Mouse (Mus musculus) intestine, postnatal 0 days (tissue): Measurements from ENCODE around the gene Cabin1. TPM values are rescaled to one million over a fixed set of nuclear protein-coding genes. Genes with fewer than 3 reads are reported as not detected.
A peak's percentile ranks its signal among the peaks of the same experiment; 100 is the strongest.

Experiments
- ATAC-seq: fragments of 200-750 bp; cut with Nextera tagmentation; 2 replicates; pipeline ENCODE4 v1.8.0; 2017; ENCODE audit warnings: mild to moderate bottlenecking, moderate TSS enrichment, moderate library complexity
- H3K27ac ChIP-seq: fragments of 300-500 bp; sonication (generic); 2 replicates; pipeline ENCODE4 v1.5.1; 2014; ENCODE audit warnings: mild to moderate bottlenecking, low read depth, low read length, moderate library complexity
- H3K27me3 ChIP-seq: fragments of 300-500 bp; sonication (generic); replicated peaks from 2 replicates; pipeline ENCODE4 v1.6.1; 2014; ENCODE audit warnings: low read length, mixed read lengths; ENCODE audit not compliant: control insufficient read depth, insufficient read depth
- H3K36me3 ChIP-seq: fragments of 300-500 bp; sonication (generic); 2 replicates; pipeline ENCODE4 v1.6.1; 2014; ENCODE audit warnings: mild to moderate bottlenecking, moderate library complexity; ENCODE audit not compliant: control insufficient read depth, insufficient read depth
- H3K4me1 ChIP-seq: fragments of 300-500 bp; sonication (generic); replicated peaks from 2 replicates; pipeline ENCODE4 v1.6.1; 2014; ENCODE audit warnings: antibody characterized with exemption, low read length, mixed read lengths; ENCODE audit not compliant: control insufficient read depth, insufficient read depth
- H3K4me2 ChIP-seq: fragments of 300-500 bp; sonication (generic); replicated peaks from 2 replicates; pipeline ENCODE4 v1.6.1; 2014; ENCODE audit warnings: low read depth, mild to moderate bottlenecking, moderate library complexity
- H3K4me3 ChIP-seq: fragments of 300-500 bp; sonication (generic); 2 replicates; pipeline ENCODE4 v1.5.1; 2014; ENCODE audit warnings: low read depth, low read length
- H3K9ac ChIP-seq: fragments of 300-500 bp; sonication (generic); 2 replicates; pipeline ENCODE4 v1.6.1; 2014; ENCODE audit warnings: mild to moderate bottlenecking, low read depth, low read length
- H3K9me3 ChIP-seq: fragments of 300-500 bp; sonication (generic); 2 replicates; pipeline ENCODE4 v1.6.1; 2016; ENCODE audit warnings: mixed run types; ENCODE audit not compliant: control insufficient read depth
- CTCF ChIP-seq: sonication (generic); IDR thresholded peaks from 2 replicates; pipeline ENCODE4 v1.5.1; 2016; ENCODE audit warnings: low read depth, mild to moderate bottlenecking, control low read depth, antibody characterized with exemption, moderate library complexity
- WGBS: fragments of 180-500 bp; shearing (Covaris S2); extraction: QIAGEN DNeasy Blood & Tissue Kit; methylation state at CpG from one replicate; pipeline ENCODE4 v1.1.7; 2014; 5-methylcytosine and 5-hydroxymethylcytosine counted together
- polyA plus RNA-seq: library from polyadenylated mRNA; unstranded; fragments of >200 nt; fragmentation: Nextera tagmentation; extraction: Ambion mirVana; gene quantifications from 2 replicates; pipeline ENCODE4 v1.2.1, GENCODE M21; 2015

Cabin1 gene
- polyA plus RNA-seq, 1 experiment from 2014 or later = 14.1 TPM

GRCm38 (mm10) chr10:75605162-75605846 lies 158.8 kb downstream of the Cabin1 start:
- no peaks in the 10 kb centered on the region for H3K9me3 ChIP-seq
- no peaks in the 10 kb centered on the region for H3K36me3 ChIP-seq
- H3K9ac ChIP-seq = no peak overlapping the region
- H3K27me3 ChIP-seq = no peaks in the 10 kb centered on the region
- peak; percentile 48 for ATAC-seq
- H3K4me2 ChIP-seq = no peak overlapping the region
- no peak overlapping the region for H3K4me3 ChIP-seq
- TF ChIP-seq CTCF = peak; percentile 58
- no peaks in the 10 kb centered on the region for H3K4me1 ChIP-seq
- no peak overlapping the region for H3K27ac ChIP-seq
- 33% methylated on average over 11 of the region's 11 CpGs for WGBS

DNA sequence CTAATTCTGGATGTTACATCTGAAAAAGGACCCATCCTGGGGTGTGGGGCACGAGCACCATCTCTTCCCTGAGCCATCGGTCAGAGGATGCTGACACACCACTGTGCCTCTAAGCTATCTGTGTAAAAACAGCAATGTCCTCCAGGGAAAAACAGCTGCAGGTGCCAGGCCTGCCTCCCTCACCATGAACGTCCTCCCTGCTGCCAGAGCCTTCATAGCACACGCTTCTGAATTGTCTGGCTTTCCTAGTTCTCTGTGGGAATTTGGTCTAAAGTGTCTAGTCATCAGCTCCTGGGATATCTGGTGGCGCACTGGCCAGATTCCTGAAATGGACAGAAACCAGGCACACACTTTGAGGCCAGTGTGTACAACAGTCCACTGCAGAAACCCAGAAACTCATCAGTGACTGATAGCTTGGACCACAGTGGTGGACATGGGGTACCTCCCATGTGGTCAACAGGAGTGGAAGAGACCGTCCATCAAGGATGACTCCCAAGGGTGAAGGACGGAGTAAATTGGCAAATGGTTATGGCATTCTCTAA lies 163.9 kb downstream of the Cabin1 start:
- Histone ChIP-seq H3K27ac (no peak overlapping the region), H3K4me3 (no peak overlapping the region), H3K4me1 (no peaks in the 10 kb centered on the region), H3K4me2 (no peak overlapping the region), H3K9ac (no peak overlapping the region), H3K36me3 (no peaks in the 10 kb centered on the region), H3K9me3 (0 out of 2 replicates have a peak, but pooled peaks cover 7% of the 10 kb centered on the region), H3K27me3 (no peaks in the 10 kb centered on the region)
- no peak for TF ChIP-seq CTCF
- 79% methylated on average over 7 of the region's 7 CpGs for WGBS
- no peak for ATAC-seq

Other genes with a start within 250 kb of the Cabin1 start
- gene Snrpd3, start 246.8 kb downstream of the Cabin1 start, polyA plus RNA-seq = 62.6 and 63.3 TPM in 2 replicates
- 80.9 and 84.6 TPM in 2 replicates for gene Gucd1, start 246.4 kb downstream of the Cabin1 start, polyA plus RNA-seq
- gene Lrrc75b, start 204.0 kb downstream of the Cabin1 start, polyA plus RNA-seq = 1.2 and 1.8 TPM in 2 replicates
- 131 and 132 TPM in 2 replicates for gene Ggt1, start 202.7 kb downstream of the Cabin1 start, polyA plus RNA-seq
- 4.0 and 4.9 TPM in 2 replicates for gene Ggt5, start 175.0 kb downstream of the Cabin1 start, polyA plus RNA-seq
- 35.1 and 37.2 TPM in 2 replicates for gene Susd2, start 120.3 kb downstream of the Cabin1 start, polyA plus RNA-seq
- gene Ddt, start 9.1 kb upstream of the Cabin1 start, polyA plus RNA-seq = 122 and 129 TPM in 2 replicates
- gene Gm20441, start 16.6 kb upstream of the Cabin1 start, polyA plus RNA-seq = 0.42 and 0.76 TPM in 2 replicates
- gene Gstt3, start 17.1 kb upstream of the Cabin1 start, polyA plus RNA-seq = 47.7 and 51.5 TPM in 2 replicates
- 11.6 and 14.4 TPM in 2 replicates for gene Gstt1, start 34.2 kb upstream of the Cabin1 start, polyA plus RNA-seq
- not detected in 2 replicates for gene Gstt4, start 58.2 kb upstream of the Cabin1 start, polyA plus RNA-seq
- gene Gstt2, start 73.1 kb upstream of the Cabin1 start, polyA plus RNA-seq = 74.4 and 81.5 TPM in 2 replicates
- gene Mif, start 95.9 kb upstream of the Cabin1 start, polyA plus RNA-seq = 489 and 529 TPM in 2 replicates
- gene Derl3, start 129.1 kb upstream of the Cabin1 start, polyA plus RNA-seq = 2.8 and 3.7 TPM in 2 replicates
- gene Smarcb1, start 157.3 kb upstream of the Cabin1 start, polyA plus RNA-seq = 54.9 and 58.1 TPM in 2 replicates
- gene Chchd10, start 168.8 kb upstream of the Cabin1 start, polyA plus RNA-seq = 308 and 334 TPM in 2 replicates
- gene Mmp11, start 172.2 kb upstream of the Cabin1 start, polyA plus RNA-seq = 8.7 and 9.2 TPM in 2 replicates
- gene Gm867, start 176.3 kb upstream of the Cabin1 start, polyA plus RNA-seq = not detected in 2 replicates
- 0.43 TPM in 1 of 2 replicates, not detected in the other for gene Vpreb3, start 178.7 kb upstream of the Cabin1 start, polyA plus RNA-seq
- gene Gm5134, start 190.2 kb upstream of the Cabin1 start, polyA plus RNA-seq = not detected in 2 replicates